8 mouse cellular contexts compared by ENCODE assay signal in genomic region chr14:58937331-58937730, GRCm38 (mm10).
A peak's percentile ranks its signal among the peaks of the same experiment; 100 is the strongest.
DNase-seq lines count a peak whose midpoint lies in the region; ATAC-seq and TF ChIP-seq lines count a peak whose summit lies in the region.

No protein-coding gene starts in this region.

- peaks cover 23% of the 10 kb centered on the region for H3K4me1 ChIP-seq in forebrain, embryonic 15.5 days
- H3K4me1 ChIP-seq in forebrain, embryonic 12.5 days = peaks cover 21% of the 10 kb centered on the region
- no peaks in the 10 kb centered on the region for H3K4me1 ChIP-seq in hindbrain, embryonic 11.5 days (replicated peaks; ENCODE audit: control insufficient read depth, insufficient read depth, low read length)

- intact Hi-C loops in left cerebral cortex, adult 2 months (cut with DNase I) = no loop called here

- no peak overlapping the region for H3K27ac ChIP-seq in forebrain, embryonic 15.5 days (replicated peaks)
- no peak overlapping the region for H3K27ac ChIP-seq in forebrain, embryonic 12.5 days
- no peak overlapping the region for H3K27ac ChIP-seq in hindbrain, embryonic 11.5 days (ENCODE audit: low read depth, low read length)
- H3K27ac ChIP-seq in left cerebral cortex, adult 2 months = no peak overlapping the region

- peak; percentile 54 for DNase-seq in brain, adult 2 months (ENCODE audit: low read depth, low spot score)
- peak; percentile 74 for DNase-seq in hindbrain, embryonic 11.5 days (ENCODE audit: low spot score)
- DNase-seq in lung, postnatal 14 days = peak; percentile 11
- DNase-seq in left cerebral cortex, adult 2 months (ENCODE audit: extremely low spot score in 1 of 2, low spot score in 2 of 2) = no peak
- no peak for DNase-seq in gastrocnemius, adult 8-10 months (ENCODE audit: low spot score in 2 of 2)
- no peak for DNase-seq in MN1 (ENCODE audit: low spot score)

- H3K27me3 ChIP-seq in forebrain, embryonic 15.5 days = no peaks in the 10 kb centered on the region
- H3K27me3 ChIP-seq in forebrain, embryonic 12.5 days = no peaks in the 10 kb centered on the region
- H3K27me3 ChIP-seq in hindbrain, embryonic 11.5 days (ENCODE audit: control insufficient read depth, insufficient read depth, low read length) = no peaks in the 10 kb centered on the region

- no peak for TF ChIP-seq CTCF in left cerebral cortex, adult 2 months (IDR thresholded peaks at IDR 0.05)

- H3K9ac ChIP-seq in forebrain, embryonic 15.5 days (replicated peaks) = no peak overlapping the region
- no peak overlapping the region for H3K9ac ChIP-seq in forebrain, embryonic 12.5 days
- H3K9ac ChIP-seq in hindbrain, embryonic 11.5 days (ENCODE audit: low read depth, low read length) = no peak overlapping the region

- WGBS in forebrain, embryonic 15.5 days = 16% methylated on average over 8 of the region's 8 CpGs
- 32% methylated on average over 8 of the region's 8 CpGs for WGBS in forebrain, embryonic 12.5 days
- 17% methylated on average over 8 of the region's 8 CpGs for WGBS in hindbrain, embryonic 11.5 days

- peak overlapping the region; percentile 20; the same call in 1 of the 2 replicates for H3K4me2 ChIP-seq in forebrain, embryonic 15.5 days (replicated peaks)
- no peak overlapping the region for H3K4me2 ChIP-seq in forebrain, embryonic 12.5 days
- H3K4me2 ChIP-seq in hindbrain, embryonic 11.5 days (replicated peaks; ENCODE audit: low read depth, low read length) = no peak overlapping the region

- ATAC-seq in forebrain, embryonic 15.5 days (replicated peaks) = no peak
- ATAC-seq in forebrain, embryonic 12.5 days (ENCODE audit: low FRiP score) = no peak
- ATAC-seq in hindbrain, embryonic 11.5 days (ENCODE audit: low FRiP score) = peak; percentile 84

- H3K36me3 ChIP-seq in forebrain, embryonic 15.5 days = no peaks in the 10 kb centered on the region
- H3K36me3 ChIP-seq in forebrain, embryonic 12.5 days (replicated peaks) = no peaks in the 10 kb centered on the region
- no peaks in the 10 kb centered on the region for H3K36me3 ChIP-seq in hindbrain, embryonic 11.5 days (ENCODE audit: control insufficient read depth, insufficient read depth, low read length)

- no peak overlapping the region for H3K4me3 ChIP-seq in forebrain, embryonic 15.5 days
- H3K4me3 ChIP-seq in forebrain, embryonic 12.5 days (replicated peaks) = no peak overlapping the region
- no peak overlapping the region for H3K4me3 ChIP-seq in hindbrain, embryonic 11.5 days (ENCODE audit: low read depth, low read length)
- no peak overlapping the region for H3K4me3 ChIP-seq in left cerebral cortex, adult 2 months

- H3K9me3 ChIP-seq in forebrain, embryonic 15.5 days = no peaks in the 10 kb centered on the region
- H3K9me3 ChIP-seq in forebrain, embryonic 12.5 days = no peaks in the 10 kb centered on the region
- H3K9me3 ChIP-seq in hindbrain, embryonic 11.5 days (ENCODE audit: control insufficient read depth, low read length) = no peaks in the 10 kb centered on the region

Comparison
In these comparisons a context has a peak if more than half of its experiments do, and no peak if none do; other contexts are left out.
1. DNase-seq: peak in brain, adult 2 months (single experiment), hindbrain, embryonic 11.5 days (single experiment) and lung, postnatal 14 days (single experiment); none in left cerebral cortex, adult 2 months (0 of 2), gastrocnemius, adult 8-10 months (0 of 2) and MN1 (single experiment).